Mouse (Mus musculus) small intestine, adult 2 months (tissue): Measurements from ENCODE around the gene Mettl14.

ENCODE experiments used
- CTCF ChIP-seq: fragments of 200-500 bp; IDR thresholded peaks from 2 replicates; pipeline ENCODE4 v1.5.1; 2012; ENCODE audit warnings: low read depth, mild to moderate bottlenecking, control low read depth, inconsistent platforms, low read length, moderate library complexity, mixed read lengths; ENCODE audit not compliant: insufficient replicate concordance, insufficient read length; ENCODE audit errors: extremely low read depth
- POLR2A ChIP-seq: fragments of 200-500 bp; IDR thresholded peaks from 2 replicates; pipeline ENCODE4 v1.6.1; 2012; ENCODE audit warnings: low read depth, mild to moderate bottlenecking, control low read depth, inconsistent platforms, low read length, moderate library complexity

GRCm38 (mm10) chr3:123335480-123335879 is 50.4 kb downstream of the Mettl14 start:
- TF ChIP-seq POLR2A (no peak), CTCF (no peak)
